Mouse (Mus musculus) heart, postnatal 0 days (tissue): ENCODE data around the gene Ly75.

Source experiments
- CTCF ChIP-seq: IDR thresholded peaks from 2 replicates; pipeline ENCODE4 v1.5.1; 2016; ENCODE audit warnings: antibody characterized with exemption, control low read depth, low read depth
- EP300 ChIP-seq: IDR thresholded peaks from 2 replicates; pipeline ENCODE4 v1.6.1; 2016; ENCODE audit warnings: antibody characterized with exemption, low read depth

DNA sequence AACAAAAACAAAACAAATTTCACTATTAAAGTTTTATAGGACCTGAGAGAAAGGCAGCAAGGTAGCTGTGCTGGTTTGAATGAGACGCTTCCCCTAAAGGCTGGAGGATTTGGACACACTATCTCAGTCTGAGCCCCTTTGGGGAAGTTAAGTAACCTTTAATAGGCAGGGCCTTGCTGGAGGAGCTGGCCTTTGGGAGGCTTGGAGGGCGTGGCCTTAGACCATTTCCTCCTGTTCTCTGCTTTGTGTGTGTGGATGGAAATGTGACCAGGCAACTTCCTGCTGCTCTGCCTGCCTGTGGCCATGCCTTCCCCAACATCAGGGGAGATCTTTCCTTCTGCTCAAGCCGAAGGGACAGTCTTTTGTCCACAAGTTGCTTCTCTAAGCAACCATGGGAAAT, 84.8 kb downstream of the Ly75 start:
- no peak for TF ChIP-seq CTCF
- TF ChIP-seq EP300 = no peak
